8 mouse cellular contexts compared by ENCODE assay signal in the genomic region with DNA sequence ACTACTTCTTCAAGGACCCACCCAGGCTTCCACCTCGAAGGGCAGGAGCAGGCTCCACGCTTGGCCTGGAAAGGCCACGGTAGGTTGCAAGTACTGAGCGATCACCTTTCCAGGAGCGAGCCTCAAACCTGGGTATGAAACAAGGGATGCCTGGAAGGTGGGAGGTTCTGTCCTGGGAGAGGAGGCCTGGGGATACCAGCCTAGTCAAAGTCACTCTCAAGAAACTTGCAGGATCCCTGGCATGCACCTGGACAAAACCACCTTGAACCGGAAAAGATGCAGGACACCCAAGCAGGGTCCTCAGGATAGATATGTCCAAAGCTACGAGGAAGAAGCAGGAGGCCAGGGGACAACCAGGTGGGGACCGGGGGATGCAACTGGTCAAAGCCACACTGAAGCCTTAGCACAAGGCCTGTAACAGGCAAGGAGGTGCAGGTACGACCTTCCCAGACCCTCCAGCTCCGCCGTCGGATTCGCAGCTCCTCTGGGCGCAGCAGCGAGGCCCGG. TPM values are rescaled to one million over a fixed set of nuclear protein-coding genes. Genes with fewer than 3 reads are reported as not detected.
A peak's percentile ranks its signal among the peaks of the same experiment; 100 is the strongest.
DNase-seq lines count a peak whose midpoint lies in the region; ATAC-seq and TF ChIP-seq lines count a peak whose summit lies in the region.

No protein-coding gene starts in this region.

- no peak for DNase-seq in cerebellum, adult 2 months
- no peak for DNase-seq in cerebellum, adult 18-20 months
- DNase-seq in thymus, adult 2 months, result no peak
- DNase-seq in thymus, postnatal 25 days, result no peak
- no peak for DNase-seq in liver, embryonic 14.5 days (ENCODE audit: low read depth in 3 of 3, low spot score in 3 of 3)
- no peak for DNase-seq in T-cell, adult 2 months (ENCODE audit: low spot score)
- no peak for DNase-seq in left cerebral cortex, adult 9 months (ENCODE audit: low spot score in 2 of 2)
- no peak for DNase-seq in cerebellum, adult 11-12 months

- no peaks in the 10 kb centered on the region for H3K9me3 ChIP-seq in liver, embryonic 14.5 days (ENCODE audit: control insufficient read depth, low read length)

- TF ChIP-seq POLR2A in cerebellum, adult 2 months (IDR thresholded peaks at IDR 0.05; ENCODE audit: borderline replicate concordance, insufficient read depth, low read length), result no peak
- no peak for TF ChIP-seq POLR2A in thymus, adult 2 months (IDR thresholded peaks at IDR 0.05; ENCODE audit: control insufficient read depth, extremely low read depth, insufficient read depth, low read length, poor library complexity)

- peak overlapping the region; percentile 89 for H3K4me2 ChIP-seq in liver, embryonic 14.5 days (ENCODE audit: low read depth)

- peak overlapping the region; percentile 76 for H3K9ac ChIP-seq in liver, embryonic 14.5 days (replicated peaks)

- peak overlapping the region; percentile 77 for H3K27ac ChIP-seq in cerebellum, adult 2 months (ENCODE audit: insufficient read depth, low read length)
- H3K27ac ChIP-seq in thymus, adult 2 months (ENCODE audit: control insufficient read depth, insufficient read depth, low read length), result no peak overlapping the region
- H3K27ac ChIP-seq in liver, embryonic 14.5 days, result peak overlapping the region; percentile 3

- peaks cover 12% of the 10 kb centered on the region for H3K36me3 ChIP-seq in thymus, adult 2 months (ENCODE audit: control insufficient read depth, insufficient read depth, low read length)
- H3K36me3 ChIP-seq in liver, embryonic 14.5 days (replicated peaks; ENCODE audit: control insufficient read depth, insufficient read depth, low read depth), result peaks cover 12% of the 10 kb centered on the region

- ATAC-seq in liver, embryonic 14.5 days (ENCODE audit: insufficient read depth), result no peak

- H3K27me3 ChIP-seq in cerebellum, adult 2 months (ENCODE audit: control insufficient read depth, insufficient read depth, low read length), result no peaks in the 10 kb centered on the region
- no peaks in the 10 kb centered on the region for H3K27me3 ChIP-seq in thymus, adult 2 months (ENCODE audit: control insufficient read depth, insufficient read depth, low read length)
- no peaks in the 10 kb centered on the region for H3K27me3 ChIP-seq in liver, embryonic 14.5 days (ENCODE audit: control insufficient read depth, insufficient read depth, low read length)

- peak overlapping the region; percentile 82 for H3K4me3 ChIP-seq in cerebellum, adult 2 months (replicated peaks; ENCODE audit: insufficient read depth, low read depth, low read length)
- H3K4me3 ChIP-seq in thymus, adult 2 months (ENCODE audit: control insufficient read depth, insufficient read depth, low read length), result peak overlapping the region; percentile 90
- peak overlapping the region; percentile 72 to 89 for H3K4me3 ChIP-seq in liver, embryonic 14.5 days (ENCODE audit: insufficient read depth in 1 of 2, low read depth in 2 of 2, low read length in 2 of 2)

- no peak for TF ChIP-seq EP300 in liver, embryonic 14.5 days (IDR thresholded peaks at IDR 0.05; ENCODE audit: low read depth)

- H3K4me1 ChIP-seq in cerebellum, adult 2 months (ENCODE audit: control insufficient read depth, insufficient read depth, low read length), result peaks cover 28% of the 10 kb centered on the region
- peaks cover 38% of the 10 kb centered on the region for H3K4me1 ChIP-seq in thymus, adult 2 months (replicated peaks; ENCODE audit: control insufficient read depth, insufficient read depth, low read length)
- peaks cover 14 to 16% of the 10 kb centered on the region in 2 experiments for H3K4me1 ChIP-seq in liver, embryonic 14.5 days (replicated peaks; ENCODE audit: control insufficient read depth in 2 of 2, insufficient read depth in 2 of 2, low read length in 1 of 2)

- 5% methylated on average over 16 of the region's 16 CpGs for WGBS in cerebellum, adult 2 months
- WGBS in thymus, adult 2 months, result 8% methylated on average over 16 of the region's 16 CpGs
- 5% methylated on average over 16 of the region's 16 CpGs for WGBS in liver, embryonic 14.5 days (ENCODE audit: insufficient replicate concordance)

- no peak for TF ChIP-seq CTCF in cerebellum, adult 2 months (IDR thresholded peaks at IDR 0.05; ENCODE audit: borderline replicate concordance, insufficient read depth, low read depth, low read length)
- no peak for TF ChIP-seq CTCF in thymus, adult 2 months (IDR thresholded peaks at IDR 0.05; ENCODE audit: borderline replicate concordance, control insufficient read depth, extremely low read depth, insufficient read depth, low read length, poor library complexity)
- no peak for TF ChIP-seq CTCF in liver, embryonic 14.5 days (IDR thresholded peaks at IDR 0.05; ENCODE audit: low read depth)

RNA-seq across cellular contexts. Expression of a gene that starts 0.7 kb away (rescaled TPM):
- polyA plus RNA-seq in cerebellum, adult 2 months (2012; rRNA removed), result 126 and 127 TPM in 2 replicates
- 375 and 472 TPM in 2 replicates for polyA plus RNA-seq in thymus, adult 2 months (2012; rRNA removed)
- 46.4 and 51.3 TPM in 2 replicates for polyA plus RNA-seq in liver, embryonic 14.5 days (2012; rRNA removed)
- 27.7 and 33.7 TPM in 2 replicates for polyA plus RNA-seq in liver, embryonic 14.5 days (2014; fragmentation: Nextera tagmentation; extraction: Ambion mirVana)

RNA-seq across cellular contexts. Expression of a gene that starts 11.0 kb away (rescaled TPM):
- polyA plus RNA-seq in cerebellum, adult 2 months (2012; rRNA removed), result 2.2 and 2.5 TPM in 2 replicates
- polyA plus RNA-seq in thymus, adult 2 months (2012; rRNA removed), result 15.9 and 17.1 TPM in 2 replicates
- 0.54 and 0.56 TPM in 2 replicates for polyA plus RNA-seq in liver, embryonic 14.5 days (2012; rRNA removed)
- polyA plus RNA-seq in liver, embryonic 14.5 days (2014; fragmentation: Nextera tagmentation; extraction: Ambion mirVana), result 0.18 and 0.23 TPM in 2 replicates

RNA-seq across cellular contexts. Expression of a gene that starts 11.2 kb away (rescaled TPM):
- 10.6 and 11.1 TPM in 2 replicates for polyA plus RNA-seq in cerebellum, adult 2 months (2012; rRNA removed)
- not detected in 2 replicates for polyA plus RNA-seq in thymus, adult 2 months (2012; rRNA removed)
- not detected in 2 replicates for polyA plus RNA-seq in liver, embryonic 14.5 days (2012; rRNA removed)
- polyA plus RNA-seq in liver, embryonic 14.5 days (2014; fragmentation: Nextera tagmentation; extraction: Ambion mirVana), result not detected in 2 replicates

RNA-seq across cellular contexts. Expression of a gene that starts 19.7 kb away (rescaled TPM):
- polyA plus RNA-seq in cerebellum, adult 2 months (2012; rRNA removed), result 74.7 and 80.4 TPM in 2 replicates
- 104 and 109 TPM in 2 replicates for polyA plus RNA-seq in thymus, adult 2 months (2012; rRNA removed)
- polyA plus RNA-seq in liver, embryonic 14.5 days (2012; rRNA removed), result 17.4 and 17.9 TPM in 2 replicates
- 10.1 and 13.3 TPM in 2 replicates for polyA plus RNA-seq in liver, embryonic 14.5 days (2014; fragmentation: Nextera tagmentation; extraction: Ambion mirVana)

RNA-seq across cellular contexts. Expression of a gene that starts 24.7 kb away (rescaled TPM):
- polyA plus RNA-seq in cerebellum, adult 2 months (2012; rRNA removed), result 0.16 and 0.19 TPM in 2 replicates
- 23.4 and 30.1 TPM in 2 replicates for polyA plus RNA-seq in thymus, adult 2 months (2012; rRNA removed)
- 1.6 TPM in 2 replicates for polyA plus RNA-seq in liver, embryonic 14.5 days (2012; rRNA removed)
- 3.2 and 4.9 TPM in 2 replicates for polyA plus RNA-seq in liver, embryonic 14.5 days (2014; fragmentation: Nextera tagmentation; extraction: Ambion mirVana)

Comparison
In these comparisons a context has a peak if more than half of its experiments do, and no peak if none do; other contexts are left out.
1. RNA of a gene that starts 11.2 kb away (polyA plus RNA-seq): 10.6 to 11.1 TPM in cerebellum, adult 2 months; not detected in thymus, adult 2 months and not detected in liver, embryonic 14.5 days; every median in the first group is over 10 times any median in the second.
2. Peak in every context shown above with its lines, with median percentiles within 50 percentile points of each other: H3K4me3 ChIP-seq.